ENCODE assay signal across 33 mouse cellular contexts in genomic region chr7:128154076-128154475, GRCm38 (mm10). TPM values are rescaled to one million over a fixed set of nuclear protein-coding genes. Genes with fewer than 3 reads are reported as not detected.
DNase-seq lines count a peak whose midpoint lies in the region; ATAC-seq lines count a peak whose summit lies in the region.
"Had no signal": no experiment of that assay in that cellular context is flagged by ENCODE, and none has a peak within 500 bp of the region (broad histone marks: within the 10 kb centered on the region; RNA-seq: fewer than 3 reads in every experiment).

Itgad (plus strand) TSS chr7:128154376.

- no peak within 1 kb of the TSS for H3K27ac ChIP-seq in heart, embryonic 12.5 days (ENCODE audit: poor library complexity, severe bottlenecking)
- H3K27ac ChIP-seq in lung, embryonic 15.5 days: no peak within 1 kb of the TSS
- no peak within 1 kb of the TSS for H3K27ac ChIP-seq in heart, embryonic 16.5 days (ENCODE audit: low read length)
- H3K27ac ChIP-seq: embryonic facial prominence, embryonic 12.5 days; forebrain, embryonic 10.5 days; forebrain, embryonic 15.5 days; hindbrain, embryonic 10.5 days; hindbrain, embryonic 15.5 days; liver, embryonic 15.5 days had no signal

- no peak within 1 kb of the TSS for H3K9ac ChIP-seq in heart, embryonic 12.5 days
- H3K9ac ChIP-seq in lung, embryonic 15.5 days: no peak within 1 kb of the TSS
- H3K9ac ChIP-seq in heart, embryonic 16.5 days (ENCODE audit: low read length): no peak within 1 kb of the TSS
- H3K9ac ChIP-seq: embryonic facial prominence, embryonic 12.5 days; forebrain, embryonic 15.5 days; hindbrain, embryonic 15.5 days; liver, embryonic 15.5 days had no signal

- no peak for ATAC-seq in heart, embryonic 12.5 days (ENCODE audit: insufficient number of reproducible peaks, low FRiP score)
- ATAC-seq in lung, embryonic 15.5 days (ENCODE audit: borderline replicate concordance, extremely low read depth, low FRiP score, low TSS enrichment): no peak
- ATAC-seq in heart, embryonic 16.5 days (replicated peaks; ENCODE audit: extremely low read depth, insufficient read depth, low FRiP score): no peak
- ATAC-seq in CD4-positive, CD25-positive, alpha-beta regulatory T cell, adult 4 months: no peak
- ATAC-seq: forebrain, embryonic 15.5 days; inflammation-experienced regulatory T-cells, adult 6 months had no signal

- H3K9me3 ChIP-seq in heart, embryonic 12.5 days (replicated peaks): no peaks in the 10 kb centered on the region
- no peaks in the 10 kb centered on the region for H3K9me3 ChIP-seq in lung, embryonic 15.5 days
- no peaks in the 10 kb centered on the region for H3K9me3 ChIP-seq in heart, embryonic 16.5 days (replicated peaks; ENCODE audit: control insufficient read depth, low read length)
- H3K9me3 ChIP-seq: embryonic facial prominence, embryonic 12.5 days; forebrain, embryonic 10.5 days; forebrain, embryonic 15.5 days; G1E; hindbrain, embryonic 10.5 days; hindbrain, embryonic 15.5 days; liver, embryonic 15.5 days had no signal

- H3K27me3 ChIP-seq in heart, embryonic 12.5 days (replicated peaks): no peaks in the 10 kb centered on the region; the same call in none of the 2 replicates
- no peaks in the 10 kb centered on the region for H3K27me3 ChIP-seq in lung, embryonic 15.5 days
- no peaks in the 10 kb centered on the region for H3K27me3 ChIP-seq in heart, embryonic 16.5 days (ENCODE audit: control insufficient read depth, insufficient read depth, low read length)
- H3K27me3 ChIP-seq: embryonic facial prominence, embryonic 12.5 days; forebrain, embryonic 15.5 days; hindbrain, embryonic 15.5 days; liver, embryonic 15.5 days had no signal

- H3K4me3 ChIP-seq in heart, embryonic 12.5 days: peak within 1 kb of the TSS; percentile 24
- no peak within 1 kb of the TSS for H3K4me3 ChIP-seq in lung, embryonic 15.5 days
- H3K4me3 ChIP-seq in heart, embryonic 16.5 days (ENCODE audit: low read length): peak within 1 kb of the TSS; percentile 5
- H3K4me3 ChIP-seq: embryonic facial prominence, embryonic 12.5 days; forebrain, embryonic 10.5 days; forebrain, embryonic 15.5 days; hindbrain, embryonic 10.5 days; hindbrain, embryonic 15.5 days; liver, embryonic 15.5 days had no signal

- 0 out of 2 replicates have a peak, but pooled peaks cover 5% of the 10 kb centered on the region for H3K4me1 ChIP-seq in heart, embryonic 12.5 days (replicated peaks)
- H3K4me1 ChIP-seq in lung, embryonic 15.5 days: no peaks in the 10 kb centered on the region
- H3K4me1 ChIP-seq in heart, embryonic 16.5 days (ENCODE audit: control insufficient read depth, insufficient read depth, low read length): peaks cover 2% of the 10 kb centered on the region; the same call in 1 of the 2 replicates
- H3K4me1 ChIP-seq: embryonic facial prominence, embryonic 12.5 days; forebrain, embryonic 10.5 days; forebrain, embryonic 15.5 days; hindbrain, embryonic 10.5 days; hindbrain, embryonic 15.5 days; liver, embryonic 15.5 days had no signal

- WGBS in heart, embryonic 12.5 days: 84% methylated on average over 21 of the region's 21 CpGs
- 82% methylated on average over 21 of the region's 21 CpGs for WGBS in lung, embryonic 15.5 days
- 90% methylated on average over 21 of the region's 21 CpGs for WGBS in heart, embryonic 16.5 days

- no peak for DNase-seq in heart, adult 18-20 months
- DNase-seq in lung, postnatal 25 days (ENCODE audit: low spot score): no peak
- peak; percentile 15 for DNase-seq in R1 (ENCODE audit: low read depth, low spot score)
- DNase-seq: adrenal gland, postnatal 10 days; B cell, adult 2 months; cerebellum, adult 8-10 months; cerebellum, postnatal 25 days; gastrocnemius, postnatal 36 days; kidney, adult 11 months; kidney, postnatal 14 days; layer of hippocampus, adult 9-11 months; liver; lung, postnatal 10 days; midbrain, embryonic 14.5 days; thymus, postnatal 4 days had no signal

- peak within 1 kb of the TSS; percentile 62 for H3K4me2 ChIP-seq in heart, embryonic 12.5 days
- 0 out of 2 replicates have a peak within 1 kb of the TSS, but pooled peaks have one; percentile 6 for H3K4me2 ChIP-seq in lung, embryonic 15.5 days
- peak within 1 kb of the TSS; percentile 50 for H3K4me2 ChIP-seq in heart, embryonic 16.5 days (ENCODE audit: low read depth, low read length)
- H3K4me2 ChIP-seq: embryonic facial prominence, embryonic 12.5 days; forebrain, embryonic 15.5 days; hindbrain, embryonic 15.5 days; liver, embryonic 15.5 days had no signal

- H3K36me3 ChIP-seq in heart, embryonic 12.5 days: no peaks in the 10 kb centered on the region
- no peaks in the 10 kb centered on the region for H3K36me3 ChIP-seq in lung, embryonic 15.5 days
- H3K36me3 ChIP-seq in heart, embryonic 16.5 days (ENCODE audit: control insufficient read depth, insufficient read depth): no peaks in the 10 kb centered on the region
- H3K36me3 ChIP-seq: embryonic facial prominence, embryonic 12.5 days; forebrain, embryonic 10.5 days; forebrain, embryonic 15.5 days; G1E; hindbrain, embryonic 10.5 days; hindbrain, embryonic 15.5 days; liver, embryonic 15.5 days had no signal

RNA-seq across cellular contexts. Expression of gene Itgad, which starts in this region (rescaled TPM):
- 0.71 TPM in 1 of 2 replicates, not detected in the other for polyA plus RNA-seq in heart, embryonic 12.5 days (2016; fragmentation: Nextera tagmentation; extraction: Ambion mirVana)
- not detected for total RNA-seq in heart, adult 18-20 months (2021)
- polyA plus RNA-seq in lung, embryonic 15.5 days (2015; fragmentation: Nextera tagmentation; extraction: Ambion mirVana): 0.10 TPM in 1 of 2 replicates, not detected in the other
- 0.63 and 0.69 TPM in 2 replicates for polyA plus RNA-seq in heart, embryonic 16.5 days (2015; fragmentation: Nextera tagmentation; extraction: Ambion mirVana)
- under 1 TPM in 1 of 2 experiments, not detected in 1; 0.15 TPM for polyA plus RNA-seq in CD4-positive, CD25-positive, alpha-beta regulatory T cell, adult 4 months (2017; shearing (Covaris generic))
- total RNA-seq: CH12.LX; G1E; gastrocnemius, postnatal 36 days; left cerebral cortex, postnatal 14 days had no signal
- polyA plus RNA-seq: embryonic facial prominence, embryonic 12.5 days; forebrain, embryonic 10.5 days; forebrain, embryonic 15.5 days; hindbrain, embryonic 10.5 days; hindbrain, embryonic 15.5 days; kidney, embryonic 14.5 days; limb, embryonic 11.5 days; midbrain, embryonic 14.5 days; neural tube, embryonic 14.5 days; stomach, embryonic 16.5 days had no signal

Comparison
In these comparisons a context has a peak if more than half of its experiments do, and no peak if none do; other contexts are left out.
1. H3K4me2 ChIP-seq: peak in every context shown above with its lines; median percentile 62 in heart, embryonic 12.5 days; 50 in heart, embryonic 16.5 days; 6 in lung, embryonic 15.5 days.